Mouse (Mus musculus): ENCODE data around the gene Zfp568. TPM values are rescaled to one million over a fixed set of nuclear protein-coding genes. Genes with fewer than 3 reads are reported as not detected.
"Not testable (repeated sequence)": the region's sequence is repeated elsewhere in the genome, so short reads cannot be mapped to it uniquely, and the experiment has no call there.

Gene Zfp568
- polyA plus RNA-seq, 1 experiment = 0.04 TPM

DNA sequence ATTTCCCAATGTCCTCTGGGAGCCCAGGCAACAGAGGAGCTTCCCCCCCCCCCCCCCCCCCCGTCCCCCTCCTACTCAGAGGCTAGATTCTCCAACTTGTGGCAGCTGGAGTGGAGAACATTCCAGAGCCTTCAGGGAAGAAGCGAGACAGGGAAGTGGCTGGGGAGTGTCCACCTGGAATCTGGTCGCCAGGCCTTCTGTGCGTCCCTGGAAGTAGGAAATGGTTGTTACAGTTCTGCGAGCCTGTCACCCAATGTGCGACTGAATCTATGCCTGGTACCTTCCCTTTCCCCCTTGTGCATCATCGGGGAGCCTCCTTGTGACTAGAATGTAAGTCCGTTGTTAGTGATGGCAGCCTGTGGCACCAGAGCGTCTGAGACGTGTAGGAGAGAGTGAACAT lies 27.5 kb upstream of the Zfp568 start:
- no peaks in the 10 kb centered on the region for H3K27me3 ChIP-seq (ENCODE audit: control insufficient read depth)
- H3K9me3 ChIP-seq (ENCODE audit: control insufficient read depth, low read length) = no peaks in the 10 kb centered on the region
- peaks cover 16% of the 10 kb centered on the region for H3K4me1 ChIP-seq (ENCODE audit: control insufficient read depth)
- H3K36me3 ChIP-seq (ENCODE audit: control insufficient read depth) = peaks cover 1% of the 10 kb centered on the region
- H3K4me3 ChIP-seq (replicated peaks) = no peak overlapping the region
- TF ChIP-seq TAL1 (IDR thresholded peaks at IDR 0.05; ENCODE audit: low read length) (no peak), GATA1 (IDR thresholded peaks at IDR 0.05; ENCODE audit: low read length) (no peak)

DNA sequence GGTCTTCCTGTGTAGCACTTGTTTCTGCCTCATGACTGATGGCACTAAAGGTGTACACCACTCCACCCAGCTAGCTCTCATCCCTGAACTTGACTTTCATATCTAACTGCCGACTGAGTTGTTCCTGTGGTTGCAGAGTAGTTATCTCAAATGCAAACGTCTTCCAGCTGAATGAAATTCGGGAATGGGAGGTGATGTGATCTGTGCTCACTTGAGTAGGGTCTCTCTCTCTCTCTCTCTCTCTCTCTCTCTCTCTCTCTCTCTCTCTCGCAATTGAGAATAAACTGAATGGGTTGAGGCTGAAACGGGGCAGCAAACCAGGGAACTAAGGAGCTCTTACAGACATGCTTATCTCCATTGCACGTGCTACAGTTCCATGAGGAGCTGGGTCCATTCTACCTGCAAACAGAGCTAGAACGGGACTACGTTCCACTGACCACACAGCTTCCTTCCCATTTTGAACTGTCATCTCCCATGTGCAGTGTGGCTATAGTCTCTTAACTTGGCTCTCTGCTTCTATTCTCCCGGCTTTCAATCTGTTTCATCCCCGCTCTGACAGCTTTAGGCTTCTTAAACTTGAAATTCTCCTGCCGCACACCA lies 25.5 kb upstream of the Zfp568 start:
- H3K36me3 ChIP-seq (ENCODE audit: control insufficient read depth) = no peaks in the 10 kb centered on the region
- H3K4me3 ChIP-seq (replicated peaks) = no peak overlapping the region
- no peaks in the 10 kb centered on the region for H3K27me3 ChIP-seq (ENCODE audit: control insufficient read depth)
- TF ChIP-seq TAL1 (IDR thresholded peaks at IDR 0.05; ENCODE audit: low read length) (no peak), GATA1 (IDR thresholded peaks at IDR 0.05; ENCODE audit: low read length) (no peak)
- H3K9me3 ChIP-seq (ENCODE audit: control insufficient read depth, low read length) = no peaks in the 10 kb centered on the region
- H3K4me1 ChIP-seq (ENCODE audit: control insufficient read depth) = peaks cover 12% of the 10 kb centered on the region

DNA sequence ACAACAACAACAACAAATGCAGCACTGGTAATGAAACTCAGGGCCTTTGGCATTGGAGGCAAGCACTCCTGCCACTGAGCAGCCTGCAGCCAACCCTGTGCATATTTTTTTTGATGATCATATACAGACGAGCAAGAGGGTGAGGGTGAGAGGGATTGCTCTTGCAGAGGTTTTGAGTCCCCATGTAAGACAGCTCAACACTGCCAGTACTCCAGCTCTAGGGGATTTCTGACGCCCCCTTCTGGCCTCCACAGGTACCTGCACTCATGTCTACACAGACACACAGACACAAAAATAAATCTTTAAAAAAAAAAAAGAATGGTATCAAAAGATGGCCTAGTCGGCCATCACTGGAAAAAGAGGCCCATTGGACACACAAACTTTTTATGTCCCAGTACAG lies 24.8 kb upstream of the Zfp568 start:
- Histone ChIP-seq H3K4me1 (ENCODE audit: control insufficient read depth) (peaks cover 6% of the 10 kb centered on the region), H3K9me3 (ENCODE audit: control insufficient read depth, low read length) (no peaks in the 10 kb centered on the region), H3K4me3 (replicated peaks) (no peak overlapping the region), H3K36me3 (ENCODE audit: control insufficient read depth) (no peaks in the 10 kb centered on the region), H3K27me3 (ENCODE audit: control insufficient read depth) (no peaks in the 10 kb centered on the region)
- TF ChIP-seq GATA1 (IDR thresholded peaks at IDR 0.05; ENCODE audit: low read length) (no peak), TAL1 (IDR thresholded peaks at IDR 0.05; ENCODE audit: low read length) (no peak)

DNA sequence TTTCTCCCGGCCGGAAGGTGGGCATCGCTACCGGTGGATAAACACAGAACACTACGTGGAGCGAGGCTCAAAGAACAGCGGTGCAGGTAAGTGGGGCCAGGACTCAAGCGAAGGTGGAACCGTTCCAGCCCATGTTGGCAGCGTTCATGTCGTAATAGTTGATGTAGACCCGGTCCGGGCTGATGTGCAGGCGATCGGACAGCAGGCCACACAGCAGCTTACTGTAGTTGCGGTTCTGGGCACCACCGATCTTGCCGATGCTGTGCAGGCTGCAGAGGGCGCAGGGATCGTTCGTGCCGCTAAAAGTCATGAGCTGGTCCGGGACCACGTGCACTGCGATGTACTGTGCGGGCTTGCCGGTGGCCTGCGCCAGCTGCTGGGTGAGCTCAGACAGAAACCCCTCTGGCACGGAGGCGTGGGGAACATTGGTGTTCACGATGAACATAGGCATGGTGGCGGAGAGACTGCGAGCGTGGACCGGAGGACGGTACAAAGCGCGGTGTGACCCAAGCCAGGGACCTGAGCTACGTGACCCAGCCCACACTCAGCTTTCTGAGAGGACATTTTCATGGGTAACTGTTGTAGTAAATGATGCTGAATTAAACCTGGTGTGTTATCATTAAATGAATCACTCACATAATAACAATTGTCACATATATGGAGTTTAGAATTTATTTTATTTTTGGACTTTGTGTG lies 18.5 kb upstream of the Zfp568 start:
- H3K27me3 ChIP-seq (ENCODE audit: control insufficient read depth); H3K9me3 ChIP-seq (ENCODE audit: control insufficient read depth, low read length); H3K4me3 ChIP-seq (replicated peaks); H3K4me1 ChIP-seq (ENCODE audit: control insufficient read depth); H3K36me3 ChIP-seq (ENCODE audit: control insufficient read depth): not testable (repeated sequence)

DNA sequence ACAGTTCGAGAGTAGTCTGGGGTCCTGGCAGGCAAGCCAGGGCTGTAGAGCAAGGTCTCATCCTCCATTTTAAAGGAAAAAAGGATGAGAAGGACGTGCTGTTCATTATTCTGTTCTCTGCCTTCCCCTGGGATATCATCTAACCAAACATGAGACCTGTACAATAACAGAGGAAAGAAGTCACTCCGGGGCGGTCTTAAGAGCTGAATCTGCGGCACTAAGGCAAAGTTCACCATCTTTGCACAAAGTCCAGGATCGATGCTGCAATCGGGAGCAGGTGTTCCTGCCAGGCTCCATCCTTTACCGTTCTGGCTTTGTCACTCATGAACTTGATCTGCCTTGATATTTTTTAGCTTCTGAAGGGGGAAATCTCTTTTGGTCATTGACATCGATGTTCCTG lies 13.1 kb upstream of the Zfp568 start:
- H3K27me3 ChIP-seq (ENCODE audit: control insufficient read depth) = no peaks in the 10 kb centered on the region
- no peaks in the 10 kb centered on the region for H3K4me1 ChIP-seq (ENCODE audit: control insufficient read depth)
- H3K4me3 ChIP-seq (replicated peaks) = no peak overlapping the region
- H3K9me3 ChIP-seq (ENCODE audit: control insufficient read depth, low read length) = peaks cover 4% of the 10 kb centered on the region; the same call in 1 of the 2 replicates
- no peak for TF ChIP-seq GATA1 (IDR thresholded peaks at IDR 0.05; ENCODE audit: low read length)
- TF ChIP-seq TAL1 (IDR thresholded peaks at IDR 0.05; ENCODE audit: low read length) = no peak
- no peaks in the 10 kb centered on the region for H3K36me3 ChIP-seq (ENCODE audit: control insufficient read depth)

DNA sequence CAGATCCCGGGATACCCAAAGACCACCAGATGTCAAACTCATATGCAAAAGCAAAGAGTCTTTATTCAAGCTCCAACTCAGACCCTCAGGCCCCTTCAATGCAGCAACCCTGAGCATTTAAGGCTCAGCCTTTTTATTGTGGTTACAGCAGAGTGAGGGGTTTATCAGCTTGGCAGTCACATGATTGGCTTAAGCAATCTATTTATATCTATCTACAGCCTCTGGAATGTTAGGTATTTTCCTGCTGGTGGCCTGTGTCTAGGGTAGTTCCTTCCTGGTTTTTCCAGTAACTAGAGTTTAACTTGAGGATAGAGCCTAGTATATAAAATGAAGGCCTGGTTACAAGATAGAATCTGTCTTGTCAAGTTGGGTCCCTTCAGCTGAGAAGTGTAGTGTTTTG lies 3.0 kb upstream of the Zfp568 start:
- Histone ChIP-seq H3K4me1 (ENCODE audit: control insufficient read depth) (peaks cover 28% of the 10 kb centered on the region), H3K27me3 (ENCODE audit: control insufficient read depth) (no peaks in the 10 kb centered on the region), H3K9me3 (ENCODE audit: control insufficient read depth, low read length) (no peaks in the 10 kb centered on the region), H3K4me3 (replicated peaks) (no peak overlapping the region), H3K36me3 (ENCODE audit: control insufficient read depth) (peaks cover 3% of the 10 kb centered on the region)
- TF ChIP-seq GATA1 (IDR thresholded peaks at IDR 0.05; ENCODE audit: low read length) (no peak), TAL1 (IDR thresholded peaks at IDR 0.05; ENCODE audit: low read length) (no peak)

DNA sequence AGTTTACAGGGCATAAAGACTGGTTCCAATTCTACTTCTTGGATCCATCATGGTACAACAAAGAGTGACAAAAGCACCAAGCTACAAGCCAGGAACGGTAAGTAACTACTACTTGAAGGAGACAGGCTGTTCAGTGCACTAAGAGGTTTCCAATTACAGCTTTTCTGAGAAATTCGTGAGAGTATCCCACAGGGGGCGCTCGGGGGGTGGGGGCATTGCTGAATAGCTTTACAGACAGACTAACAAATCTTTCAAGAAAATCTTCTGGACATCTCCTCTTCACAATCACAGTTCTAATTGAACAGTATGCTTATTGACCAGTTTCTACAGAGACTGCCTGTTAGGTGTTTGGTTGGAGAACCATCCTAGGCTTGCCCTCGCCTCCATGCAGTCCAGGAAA lies 2.3 kb upstream of the Zfp568 start:
- H3K27me3 ChIP-seq (ENCODE audit: control insufficient read depth) = no peaks in the 10 kb centered on the region
- H3K9me3 ChIP-seq (ENCODE audit: control insufficient read depth, low read length) = no peaks in the 10 kb centered on the region
- peaks cover 29% of the 10 kb centered on the region for H3K4me1 ChIP-seq (ENCODE audit: control insufficient read depth)
- peaks cover 8% of the 10 kb centered on the region for H3K36me3 ChIP-seq (ENCODE audit: control insufficient read depth)
- TF ChIP-seq TAL1 (IDR thresholded peaks at IDR 0.05; ENCODE audit: low read length) (no peak), GATA1 (IDR thresholded peaks at IDR 0.05; ENCODE audit: low read length) (no peak)
- no peak overlapping the region for H3K4me3 ChIP-seq (replicated peaks)

DNA sequence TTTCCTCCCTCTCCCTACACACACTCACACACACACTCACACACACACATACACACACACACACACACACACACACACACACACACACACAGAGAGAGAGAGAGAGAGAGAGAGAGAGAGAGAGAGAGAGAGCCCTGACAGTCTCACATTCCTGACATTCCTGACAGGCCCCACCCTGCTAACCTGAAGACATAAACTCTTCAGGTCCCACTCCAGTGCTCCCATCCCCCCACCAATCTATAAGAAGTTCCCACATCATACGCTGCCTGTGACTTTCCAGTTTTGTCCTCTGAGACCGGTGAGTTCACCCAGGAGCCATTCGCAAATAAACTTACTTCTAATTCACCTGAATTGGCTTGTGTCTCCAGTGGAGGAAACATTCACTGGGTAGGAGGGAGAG lies 1.9 kb upstream of the Zfp568 start:
- Histone ChIP-seq H3K36me3 (ENCODE audit: control insufficient read depth) (peaks cover 9% of the 10 kb centered on the region), H3K27me3 (ENCODE audit: control insufficient read depth) (no peaks in the 10 kb centered on the region), H3K4me1 (ENCODE audit: control insufficient read depth) (peaks cover 29% of the 10 kb centered on the region), H3K4me3 (replicated peaks) (no peak overlapping the region), H3K9me3 (ENCODE audit: control insufficient read depth, low read length) (no peaks in the 10 kb centered on the region)
- TF ChIP-seq GATA1 (IDR thresholded peaks at IDR 0.05; ENCODE audit: low read length) (no peak), TAL1 (IDR thresholded peaks at IDR 0.05; ENCODE audit: low read length) (no peak)

DNA sequence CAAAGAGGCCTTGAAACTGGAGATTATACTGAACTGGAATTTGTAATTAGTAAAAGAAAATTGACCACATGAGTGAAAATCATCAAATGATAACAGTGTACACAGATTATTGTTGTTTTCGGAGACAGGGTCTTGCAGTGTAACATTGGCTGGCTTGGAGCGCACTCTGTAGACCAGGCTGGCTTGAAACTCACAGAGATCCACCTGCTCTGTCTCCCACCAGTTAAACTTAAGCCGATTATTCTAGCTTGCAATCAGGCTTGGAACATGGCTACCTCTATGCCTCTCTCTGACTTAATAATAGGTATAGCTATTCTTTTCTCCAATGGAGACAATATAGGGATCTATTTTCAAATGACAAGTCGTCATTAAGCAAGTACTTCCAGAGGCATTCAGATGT lies 1.4 kb upstream of the Zfp568 start:
- Histone ChIP-seq H3K4me3 (replicated peaks) (no peak overlapping the region), H3K27me3 (ENCODE audit: control insufficient read depth) (no peaks in the 10 kb centered on the region)

DNA sequence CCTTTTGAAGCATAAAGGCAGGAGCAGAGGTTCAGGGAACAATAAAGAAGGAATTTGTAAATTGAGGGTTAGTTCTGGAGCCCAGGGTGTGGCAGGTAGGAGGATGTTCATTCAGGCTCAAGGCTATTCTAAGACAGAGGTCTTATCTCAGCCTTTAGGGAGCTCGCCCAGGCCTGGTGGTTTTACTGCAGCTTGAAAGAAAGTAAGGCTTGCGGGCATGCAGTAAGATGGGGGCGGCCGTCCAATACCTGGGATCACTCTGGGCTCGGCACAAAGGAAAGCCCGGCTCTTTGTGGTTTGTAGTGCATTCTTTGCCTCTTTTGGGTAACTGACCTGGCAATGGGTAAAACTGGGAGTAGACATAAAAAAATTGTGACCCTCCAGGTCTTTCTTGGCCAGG lies 824 bp upstream of the Zfp568 start:
- Histone ChIP-seq H3K4me1 (ENCODE audit: control insufficient read depth) (peaks cover 29% of the 10 kb centered on the region), H3K36me3 (ENCODE audit: control insufficient read depth) (peaks cover 20% of the 10 kb centered on the region), H3K27me3 (ENCODE audit: control insufficient read depth) (no peaks in the 10 kb centered on the region), H3K9me3 (ENCODE audit: control insufficient read depth, low read length) (no peaks in the 10 kb centered on the region), H3K4me3 (replicated peaks) (peak overlapping the region; percentile 95)
- no peak for TF ChIP-seq GATA1 (IDR thresholded peaks at IDR 0.05; ENCODE audit: low read length)
- TF ChIP-seq TAL1 (IDR thresholded peaks at IDR 0.05; ENCODE audit: low read length) = no peak

More for the DNA sequence above, 1.4 kb upstream of the Zfp568 start:
- TF ChIP-seq GATA1 (IDR thresholded peaks at IDR 0.05; ENCODE audit: low read length) = no peak
- no peak for TF ChIP-seq TAL1 (IDR thresholded peaks at IDR 0.05; ENCODE audit: low read length)
- Histone ChIP-seq H3K36me3 (ENCODE audit: control insufficient read depth) (peaks cover 14% of the 10 kb centered on the region), H3K4me1 (ENCODE audit: control insufficient read depth) (peaks cover 29% of the 10 kb centered on the region), H3K9me3 (ENCODE audit: control insufficient read depth, low read length) (no peaks in the 10 kb centered on the region)
